Mouse (Mus musculus) adipocyte (in vitro differentiated cells): ENCODE measurements around the gene Oxgr1.
"Not testable (repeated sequence)": the region's sequence is repeated elsewhere in the genome, so short reads cannot be mapped to it uniquely, and the experiment has no call there.

Experiments used
- DNase-seq: peaks from one replicate; pipeline ENCODE4 v3.0.0-alpha.2; 2016; ENCODE audit warnings: low spot score

Oxgr1 gene

GRCm38 (mm10) chr14:120042187-120042820 lies at the start of gene Oxgr1:
Oxgr1 (minus strand) TSS chr14:120042435.
- no peak for DNase-seq

GRCm38 (mm10) chr14:120090401-120090800 lies 48.2 kb upstream of the Oxgr1 start:
- DNase-seq, result no peak

GRCm38 (mm10) chr14:120089649-120090360 lies 47.6 kb upstream of the Oxgr1 start:
- DNase-seq, result no peak

GRCm38 (mm10) chr14:120089006-120089648 lies 46.9 kb upstream of the Oxgr1 start:
- DNase-seq, result no peak

GRCm38 (mm10) chr14:120084084-120084667 lies 41.9 kb upstream of the Oxgr1 start:
- no peak for DNase-seq

GRCm38 (mm10) chr14:120076192-120076591 lies 34.0 kb upstream of the Oxgr1 start:
- DNase-seq, result peak; percentile 56

GRCm38 (mm10) chr14:120075746-120076145 lies 33.5 kb upstream of the Oxgr1 start:
- no peak for DNase-seq

- no peak for DNase-seq
Measured at GRCm38 (mm10) chr14:120074231-120074630, 32.0 kb upstream of the Oxgr1 start.

- peak; percentile 35 for DNase-seq
Measured at GRCm38 (mm10) chr14:120061096-120061495, 18.9 kb upstream of the Oxgr1 start.

GRCm38 (mm10) chr14:120033454-120033853 lies 8.8 kb downstream of the Oxgr1 start:
- no peak for DNase-seq

GRCm38 (mm10) chr14:120019948-120020347 lies 22.3 kb downstream of the Oxgr1 start:
- no peak for DNase-seq

GRCm38 (mm10) chr14:120009969-120010872 lies 32.0 kb downstream of the Oxgr1 start:
- DNase-seq, result no peak

- peak; percentile 1 for DNase-seq
Measured at GRCm38 (mm10) chr14:120005153-120005552, 37.1 kb downstream of the Oxgr1 start.

- DNase-seq, result no peak
Measured at GRCm38 (mm10) chr14:120003661-120004060, 38.6 kb downstream of the Oxgr1 start.

GRCm38 (mm10) chr14:120002673-120003072 lies 39.6 kb downstream of the Oxgr1 start:
- no peak for DNase-seq

- no peak for DNase-seq
Measured at GRCm38 (mm10) chr14:119989651-119990050, 52.6 kb downstream of the Oxgr1 start.

- DNase-seq, result no peak
Measured at GRCm38 (mm10) chr14:119988937-119989645, 53.1 kb downstream of the Oxgr1 start.

GRCm38 (mm10) chr14:119987257-119987656 lies 55.0 kb downstream of the Oxgr1 start:
- DNase-seq, result no peak

GRCm38 (mm10) chr14:119986778-119987177 lies 55.5 kb downstream of the Oxgr1 start:
- DNase-seq, result no peak

GRCm38 (mm10) chr14:119986351-119986750 lies 55.9 kb downstream of the Oxgr1 start:
- not testable (repeated sequence) for DNase-seq

GRCm38 (mm10) chr14:119981314-119981713 lies 60.9 kb downstream of the Oxgr1 start:
- DNase-seq, result no peak
